Mouse (Mus musculus): ENCODE measurements around the gene Spry1. TPM values are rescaled to one million over a fixed set of nuclear protein-coding genes. Genes with fewer than 3 reads are reported as not detected.

Gene Spry1
- 1 to 10 TPM in 1 of 2 experiments, under 1 TPM in 1; 0.06 to 1.4 TPM for polyA plus RNA-seq (2012; fragmentation: generic; extraction: Trizol)

GRCm38 (mm10) chr3:37639690-37640089, at the start of gene Spry1:
Gene Spry1, plus strand, starts transcription at chr3:37639947.

Other genes with a start within 250 kb of the Spry1 start
- gene Spata5, start 220.1 kb upstream of the Spry1 start, polyA plus RNA-seq (2012; fragmentation: generic; extraction: Trizol), result 10 to 100 TPM in 1 of 2 experiments, 1 to 10 TPM in 1; 5.2 to 11.0 TPM
- 1 to 10 TPM; 4.6 to 7.8 TPM for gene Nudt6, start 219.7 kb upstream of the Spry1 start, polyA plus RNA-seq (2012; fragmentation: generic; extraction: Trizol)
- gene Gm5148, start 84.5 kb downstream of the Spry1 start, polyA plus RNA-seq (2012; fragmentation: generic; extraction: Trizol), result 10 to 100 TPM; 10.4 to 17.2 TPM